Mouse (Mus musculus): ENCODE results near the gene Ntn1. TPM values are rescaled to one million over a fixed set of nuclear protein-coding genes. Genes with fewer than 3 reads are reported as not detected.

Gene Ntn1
- polyA plus RNA-seq, 1 experiment from 2014 or later = 14.1 TPM

DNA sequence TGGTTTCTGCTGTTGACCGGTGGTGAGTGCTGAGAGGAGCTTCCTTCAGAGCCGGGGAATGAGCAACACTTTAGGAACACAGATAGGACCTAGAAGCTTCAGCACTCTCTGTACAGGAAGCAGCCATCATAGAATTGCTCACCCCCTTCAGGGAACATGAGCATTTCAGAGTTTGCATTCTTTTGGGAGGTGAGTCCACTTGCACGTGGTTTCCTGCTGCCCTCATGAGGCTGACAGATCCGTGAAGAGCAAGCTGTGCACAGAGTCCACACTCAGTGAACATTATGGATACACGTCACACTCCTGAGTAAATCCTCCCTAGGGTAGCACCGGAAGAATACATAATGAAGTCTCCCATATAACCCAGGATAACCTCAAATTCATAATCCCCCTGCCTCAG, 205.5 kb downstream of the Ntn1 start:
- Histone ChIP-seq H3K4me3 (replicated peaks; ENCODE audit: low read length) (no peak overlapping the region), H3K9ac (no peak overlapping the region), H3K27ac (no peak overlapping the region), H3K36me3 (replicated peaks; ENCODE audit: control insufficient read depth, insufficient read depth) (no peaks in the 10 kb centered on the region), H3K4me2 (replicated peaks) (no peak overlapping the region), H3K27me3 (ENCODE audit: control insufficient read depth, insufficient read depth, low read length) (no peaks in the 10 kb centered on the region), H3K9me3 (ENCODE audit: control insufficient read depth, low read length) (no peaks in the 10 kb centered on the region), H3K4me1 (replicated peaks; ENCODE audit: control insufficient read depth, insufficient read depth, low read length) (peaks cover 13% of the 10 kb centered on the region; the same call in 1 of the 2 replicates)
- no peak for ATAC-seq (ENCODE audit: low FRiP score)
- WGBS = 66% methylated on average over 6 of the region's 6 CpGs
- no peak for DNase-seq (ENCODE audit: low spot score)

DNA sequence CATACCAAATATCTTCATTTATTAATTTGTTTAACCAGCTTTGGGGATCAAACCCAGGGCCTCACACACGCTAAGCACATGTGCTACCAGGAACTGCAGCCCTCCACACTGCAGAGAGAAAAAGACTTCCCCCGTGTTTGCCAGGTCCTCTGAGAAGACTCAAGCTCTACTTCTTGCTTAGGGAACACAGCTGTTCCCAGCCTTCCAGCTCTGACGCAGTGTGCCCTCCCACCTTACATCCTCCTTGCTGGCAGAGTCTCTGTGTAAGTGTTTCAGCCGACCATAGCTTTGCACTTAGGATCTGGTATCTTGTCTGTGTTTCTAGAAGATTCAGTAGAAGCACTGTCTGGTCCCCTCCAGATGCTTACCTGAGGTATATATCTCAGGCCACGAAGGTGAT, 209.8 kb downstream of the Ntn1 start:
- Histone ChIP-seq H3K4me2 (replicated peaks) (no peak overlapping the region), H3K4me3 (replicated peaks; ENCODE audit: low read length) (no peak overlapping the region), H3K4me1 (replicated peaks; ENCODE audit: control insufficient read depth, insufficient read depth, low read length) (peaks cover 8% of the 10 kb centered on the region; the same call in 1 of the 2 replicates), H3K27me3 (ENCODE audit: control insufficient read depth, insufficient read depth, low read length) (no peaks in the 10 kb centered on the region), H3K9ac (no peak overlapping the region), H3K9me3 (ENCODE audit: control insufficient read depth, low read length) (no peaks in the 10 kb centered on the region), H3K27ac (no peak overlapping the region), H3K36me3 (replicated peaks; ENCODE audit: control insufficient read depth, insufficient read depth) (no peaks in the 10 kb centered on the region)
- WGBS = 84% methylated on average over 5 of the region's 5 CpGs
- DNase-seq (ENCODE audit: low spot score) = no peak
- no peak for ATAC-seq (ENCODE audit: low FRiP score)

DNA sequence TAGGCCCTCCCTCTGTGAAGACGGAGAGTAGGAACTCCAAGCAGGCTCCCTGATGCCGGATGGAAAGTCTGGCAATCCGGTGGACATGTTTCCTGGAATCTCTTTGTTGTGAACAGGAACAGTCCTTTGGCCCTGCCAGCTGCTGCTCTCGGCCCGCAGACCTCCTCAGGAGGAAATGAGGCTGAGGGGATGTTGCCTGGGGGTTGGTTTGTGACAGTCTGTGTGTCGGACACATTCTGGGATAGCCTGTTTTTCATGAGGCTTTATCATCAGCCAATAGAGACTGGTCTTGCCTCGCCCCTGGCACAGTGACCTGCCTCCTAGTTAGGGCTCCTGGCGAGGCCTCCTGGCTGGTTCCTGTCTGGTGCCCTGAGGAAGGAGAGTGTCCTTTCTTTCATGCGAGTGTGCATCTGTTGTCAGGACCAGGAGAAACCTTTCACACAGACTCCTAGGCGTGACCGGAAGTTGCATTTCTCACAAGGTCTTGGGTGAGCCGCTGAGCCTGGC, 211.9 kb downstream of the Ntn1 start:
- Histone ChIP-seq H3K36me3 (replicated peaks; ENCODE audit: control insufficient read depth, insufficient read depth) (no peaks in the 10 kb centered on the region), H3K27ac (no peak overlapping the region), H3K4me3 (replicated peaks; ENCODE audit: low read length) (no peak overlapping the region), H3K9ac (no peak overlapping the region), H3K4me1 (replicated peaks; ENCODE audit: control insufficient read depth, insufficient read depth, low read length) (no peaks in the 10 kb centered on the region), H3K4me2 (replicated peaks) (no peak overlapping the region), H3K9me3 (ENCODE audit: control insufficient read depth, low read length) (no peaks in the 10 kb centered on the region), H3K27me3 (ENCODE audit: control insufficient read depth, insufficient read depth, low read length) (no peaks in the 10 kb centered on the region)
- ATAC-seq (ENCODE audit: low FRiP score) (no peak), DNase-seq (ENCODE audit: low spot score) (no peak)
- WGBS = 65% methylated on average over 12 of the region's 12 CpGs

DNA sequence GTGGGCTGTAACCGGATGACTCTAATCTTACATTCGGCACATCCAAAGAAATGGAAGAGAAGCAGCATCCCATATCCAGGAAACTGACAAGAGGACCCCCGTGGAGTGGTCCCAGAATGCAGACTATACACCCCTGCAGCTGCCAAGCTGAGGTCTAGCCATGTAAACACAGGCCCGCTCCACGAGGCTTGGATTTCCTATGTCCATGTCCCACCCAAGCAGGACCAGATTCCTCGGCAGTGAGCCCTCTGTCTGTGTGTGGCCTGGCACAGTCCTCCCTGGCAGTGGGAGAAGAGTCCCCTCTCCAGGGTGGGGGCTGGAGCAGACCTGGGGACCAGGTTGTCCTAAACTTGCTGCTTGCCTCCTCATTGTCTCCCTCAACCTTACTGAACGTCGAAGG, 213.4 kb downstream of the Ntn1 start:
- Histone ChIP-seq H3K36me3 (replicated peaks; ENCODE audit: control insufficient read depth, insufficient read depth) (no peaks in the 10 kb centered on the region), H3K9me3 (ENCODE audit: control insufficient read depth, low read length) (no peaks in the 10 kb centered on the region), H3K9ac (no peak overlapping the region), H3K27me3 (ENCODE audit: control insufficient read depth, insufficient read depth, low read length) (no peaks in the 10 kb centered on the region), H3K27ac (no peak overlapping the region), H3K4me3 (replicated peaks; ENCODE audit: low read length) (no peak overlapping the region), H3K4me2 (replicated peaks) (no peak overlapping the region), H3K4me1 (replicated peaks; ENCODE audit: control insufficient read depth, insufficient read depth, low read length) (no peaks in the 10 kb centered on the region)
- 80% methylated on average over 8 of the region's 8 CpGs for WGBS
- ATAC-seq (ENCODE audit: low FRiP score) (no peak), DNase-seq (ENCODE audit: low spot score) (no peak)

DNA sequence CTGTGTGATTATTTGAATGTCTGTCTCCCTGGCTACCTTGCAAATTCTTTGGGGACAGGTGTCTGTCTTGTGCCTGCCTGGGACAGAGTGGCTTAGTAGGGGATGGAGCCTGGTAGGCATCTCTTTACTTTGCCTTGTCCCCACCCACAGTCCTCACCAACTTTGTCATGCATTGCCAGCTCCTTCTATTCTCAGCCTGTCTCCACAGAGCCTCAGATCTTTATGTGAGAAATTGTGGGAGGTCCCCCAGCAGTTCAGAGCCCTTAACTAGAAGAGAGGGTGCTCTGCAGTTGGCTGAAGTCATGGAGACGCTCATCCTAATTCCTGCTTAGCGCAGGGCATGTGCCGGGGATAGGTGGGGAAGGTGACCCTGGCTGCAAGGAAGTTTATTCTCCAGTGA, 215.0 kb downstream of the Ntn1 start:
- no peaks in the 10 kb centered on the region for H3K9me3 ChIP-seq (ENCODE audit: control insufficient read depth, low read length)
- DNase-seq (ENCODE audit: low spot score) (no peak), ATAC-seq (ENCODE audit: low FRiP score) (no peak)
- H3K27ac ChIP-seq = no peak overlapping the region
- no peaks in the 10 kb centered on the region for H3K4me1 ChIP-seq (replicated peaks; ENCODE audit: control insufficient read depth, insufficient read depth, low read length)
- H3K27me3 ChIP-seq (ENCODE audit: control insufficient read depth, insufficient read depth, low read length) = no peaks in the 10 kb centered on the region
- 96% methylated on average over 3 of the region's 3 CpGs for WGBS
- no peaks in the 10 kb centered on the region for H3K36me3 ChIP-seq (replicated peaks; ENCODE audit: control insufficient read depth, insufficient read depth)
- H3K9ac ChIP-seq = no peak overlapping the region
- H3K4me2 ChIP-seq (replicated peaks) = no peak overlapping the region
- no peak overlapping the region for H3K4me3 ChIP-seq (replicated peaks; ENCODE audit: low read length)

DNA sequence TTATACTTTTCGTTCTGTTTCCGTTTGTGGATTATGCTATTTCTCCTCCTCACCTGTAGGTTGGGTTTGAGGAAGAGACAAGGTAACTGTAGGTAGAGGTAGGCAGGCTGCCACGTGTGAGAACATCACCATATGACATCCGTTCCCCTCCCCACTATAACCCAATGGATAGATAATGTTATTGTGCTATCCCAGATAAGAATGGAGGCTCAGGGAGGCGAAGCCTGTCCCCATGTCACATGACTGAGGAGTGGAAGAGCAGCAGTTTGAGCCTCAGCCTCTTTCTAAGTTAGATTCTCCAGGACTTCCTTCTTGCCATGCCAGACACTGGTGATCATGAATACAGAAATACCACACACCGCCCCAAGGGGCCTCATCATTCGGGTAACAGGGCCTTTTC, 223.2 kb downstream of the Ntn1 start:
- no peak for DNase-seq (ENCODE audit: low spot score)
- no peaks in the 10 kb centered on the region for H3K9me3 ChIP-seq (ENCODE audit: control insufficient read depth, low read length)
- no peak overlapping the region for H3K27ac ChIP-seq
- H3K9ac ChIP-seq = no peak overlapping the region
- H3K4me2 ChIP-seq (replicated peaks) = no peak overlapping the region
- no peaks in the 10 kb centered on the region for H3K36me3 ChIP-seq (replicated peaks; ENCODE audit: control insufficient read depth, insufficient read depth)
- no peaks in the 10 kb centered on the region for H3K27me3 ChIP-seq (ENCODE audit: control insufficient read depth, insufficient read depth, low read length)
- H3K4me3 ChIP-seq (replicated peaks; ENCODE audit: low read length) = no peak overlapping the region
- ATAC-seq (ENCODE audit: low FRiP score) = no peak
- WGBS = 77% methylated on average over 7 of the region's 7 CpGs
- no peaks in the 10 kb centered on the region for H3K4me1 ChIP-seq (replicated peaks; ENCODE audit: control insufficient read depth, insufficient read depth, low read length)

DNA sequence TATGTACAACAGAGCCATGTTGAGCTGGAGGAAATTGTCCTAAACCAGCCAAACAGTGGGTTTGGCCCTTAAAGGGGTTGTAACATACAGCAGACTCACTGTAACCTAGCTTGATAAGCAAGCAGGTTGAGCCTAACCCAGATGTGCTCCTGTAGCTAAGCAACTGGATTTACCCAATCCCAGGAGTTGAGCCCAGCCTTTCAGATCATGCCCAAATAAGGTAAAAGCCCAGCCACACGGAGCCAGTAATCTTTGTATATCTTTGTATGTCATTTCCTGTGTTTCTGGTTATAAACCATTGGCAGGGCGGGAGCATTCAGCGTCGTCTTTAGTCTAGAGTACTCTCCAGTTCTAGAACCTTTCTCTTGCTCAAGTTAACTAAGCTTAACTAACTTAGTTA, 224.1 kb downstream of the Ntn1 start:
- ATAC-seq (ENCODE audit: low FRiP score) (no peak), DNase-seq (ENCODE audit: low spot score) (no peak)
- H3K4me1 ChIP-seq (replicated peaks; ENCODE audit: control insufficient read depth, insufficient read depth, low read length) = no peaks in the 10 kb centered on the region
- no peak overlapping the region for H3K4me3 ChIP-seq (replicated peaks; ENCODE audit: low read length)
- H3K27ac ChIP-seq = no peak overlapping the region
- H3K4me2 ChIP-seq (replicated peaks) = no peak overlapping the region
- no peaks in the 10 kb centered on the region for H3K27me3 ChIP-seq (ENCODE audit: control insufficient read depth, insufficient read depth, low read length)
- 86% methylated on average over 4 of the region's 4 CpGs for WGBS
- no peaks in the 10 kb centered on the region for H3K9me3 ChIP-seq (ENCODE audit: control insufficient read depth, low read length)
- H3K9ac ChIP-seq = no peak overlapping the region
- no peaks in the 10 kb centered on the region for H3K36me3 ChIP-seq (replicated peaks; ENCODE audit: control insufficient read depth, insufficient read depth)

DNA sequence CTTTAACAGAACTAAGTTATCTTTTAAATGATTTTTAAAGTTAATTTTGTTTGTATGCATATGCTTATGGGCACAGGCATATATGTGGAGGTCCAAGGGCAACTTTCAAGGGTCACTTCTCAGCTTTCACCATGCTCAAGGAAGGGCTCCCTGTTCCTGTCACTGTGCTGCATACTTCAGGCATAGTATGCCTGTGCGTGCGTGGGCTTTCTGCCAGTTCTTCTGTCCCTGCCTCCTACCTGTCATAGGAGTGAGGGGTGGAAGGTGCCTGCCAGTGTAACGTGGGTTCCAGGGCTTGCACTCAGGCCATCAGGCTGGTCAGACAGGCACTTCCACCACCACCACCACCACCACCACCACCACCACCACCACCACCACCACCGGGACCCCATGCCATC, 228.0 kb downstream of the Ntn1 start:
- Histone ChIP-seq H3K27ac (no peak overlapping the region), H3K36me3 (replicated peaks; ENCODE audit: control insufficient read depth, insufficient read depth) (no peaks in the 10 kb centered on the region), H3K9ac (no peak overlapping the region), H3K4me2 (replicated peaks) (no peak overlapping the region), H3K4me1 (replicated peaks; ENCODE audit: control insufficient read depth, insufficient read depth, low read length) (no peaks in the 10 kb centered on the region), H3K27me3 (ENCODE audit: control insufficient read depth, insufficient read depth, low read length) (no peaks in the 10 kb centered on the region), H3K9me3 (ENCODE audit: control insufficient read depth, low read length) (no peaks in the 10 kb centered on the region), H3K4me3 (replicated peaks; ENCODE audit: low read length) (no peak overlapping the region)
- no peak for ATAC-seq (ENCODE audit: low FRiP score)
- 79% methylated on average over 4 of the region's 4 CpGs for WGBS
- no peak for DNase-seq (ENCODE audit: low spot score)

DNA sequence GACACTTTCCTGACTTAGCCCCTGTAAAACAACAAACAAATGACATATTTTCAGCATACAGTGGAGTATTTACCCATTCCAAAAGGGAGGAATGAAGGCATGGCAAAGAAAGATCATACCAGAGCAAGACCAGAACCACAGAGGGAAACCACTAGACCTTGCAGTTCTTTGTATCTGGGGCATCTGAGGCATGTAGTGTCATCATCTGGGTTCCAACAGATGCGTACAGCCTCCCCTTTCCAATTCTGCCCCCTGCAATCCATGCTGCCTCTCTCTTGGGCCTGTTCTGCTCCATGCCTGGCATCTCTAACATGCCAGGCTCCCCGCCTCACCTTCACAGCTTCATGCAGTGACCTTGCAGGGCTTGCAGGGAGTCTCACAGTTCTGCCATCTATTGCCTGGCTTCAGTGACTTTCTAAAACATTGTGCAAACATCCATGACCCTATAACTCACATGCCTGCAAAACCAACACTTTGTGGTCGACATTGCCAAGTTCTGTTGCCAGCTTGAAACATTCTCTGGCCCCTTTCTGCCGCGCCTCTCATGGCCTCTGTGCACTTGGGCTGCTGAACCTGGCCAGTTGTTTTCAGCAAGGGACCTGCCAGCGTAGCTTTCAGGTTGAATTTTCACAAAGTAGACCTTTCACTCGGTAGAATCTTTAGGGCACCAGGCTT, 228.5 kb downstream of the Ntn1 start:
- Histone ChIP-seq H3K4me2 (replicated peaks) (no peak overlapping the region), H3K27ac (no peak overlapping the region), H3K9me3 (ENCODE audit: control insufficient read depth, low read length) (no peaks in the 10 kb centered on the region), H3K4me1 (replicated peaks; ENCODE audit: control insufficient read depth, insufficient read depth, low read length) (no peaks in the 10 kb centered on the region), H3K36me3 (replicated peaks; ENCODE audit: control insufficient read depth, insufficient read depth) (no peaks in the 10 kb centered on the region), H3K27me3 (ENCODE audit: control insufficient read depth, insufficient read depth, low read length) (no peaks in the 10 kb centered on the region), H3K4me3 (replicated peaks; ENCODE audit: low read length) (no peak overlapping the region), H3K9ac (no peak overlapping the region)
- ATAC-seq (ENCODE audit: low FRiP score) (no peak), DNase-seq (ENCODE audit: low spot score) (no peak)
- 89% methylated on average over 7 of the region's 7 CpGs for WGBS

DNA sequence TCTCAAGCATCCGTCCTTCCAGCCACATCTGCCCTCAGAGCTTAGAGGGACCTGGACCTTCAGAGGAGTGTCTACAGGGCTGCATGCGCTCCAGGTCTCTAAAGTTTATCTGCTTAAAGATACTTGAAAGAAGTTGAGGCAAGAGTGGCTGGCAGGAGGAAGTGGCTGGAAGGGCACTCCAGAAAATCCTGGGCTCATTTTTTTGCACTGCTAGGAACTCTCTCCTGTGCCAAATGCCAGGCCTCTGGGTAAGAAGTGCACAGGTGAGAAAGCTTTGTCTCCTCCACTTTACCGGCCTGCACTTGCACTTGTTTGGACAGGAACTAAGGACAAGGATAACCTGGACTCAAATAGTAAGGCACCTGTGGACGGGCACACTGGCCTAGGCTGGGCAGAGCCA, 232.2 kb downstream of the Ntn1 start:
- H3K4me2 ChIP-seq (replicated peaks) = no peak overlapping the region
- no peaks in the 10 kb centered on the region for H3K27me3 ChIP-seq (ENCODE audit: control insufficient read depth, insufficient read depth, low read length)
- H3K27ac ChIP-seq = no peak overlapping the region
- no peak overlapping the region for H3K9ac ChIP-seq
- H3K4me1 ChIP-seq (replicated peaks; ENCODE audit: control insufficient read depth, insufficient read depth, low read length) = no peaks in the 10 kb centered on the region
- 88% methylated on average over 4 of the region's 4 CpGs for WGBS
- H3K9me3 ChIP-seq (ENCODE audit: control insufficient read depth, low read length) = no peaks in the 10 kb centered on the region
- DNase-seq (ENCODE audit: low spot score) = no peak
- H3K36me3 ChIP-seq (replicated peaks; ENCODE audit: control insufficient read depth, insufficient read depth) = no peaks in the 10 kb centered on the region
- no peak overlapping the region for H3K4me3 ChIP-seq (replicated peaks; ENCODE audit: low read length)
- ATAC-seq (ENCODE audit: low FRiP score) = no peak
